Mouse (Mus musculus): ENCODE results near the gene Afmid. TPM values are rescaled to one million over a fixed set of nuclear protein-coding genes. Genes with fewer than 3 reads are reported as not detected.

The Afmid gene
- total RNA-seq (2021) = 1 to 10 TPM; 4.8 to 7.2 TPM
- long read RNA-seq, experiment 1, partial matches to known transcripts = 0 of 9 reads
- long read RNA-seq, experiment 1, other reads (novel, unspliced or antisense) = 9 of 9 reads
- long read RNA-seq, experiment 2, partial matches to known transcripts = 0 of 5 reads
- long read RNA-seq, experiment 2, other reads (novel, unspliced or antisense) = 5 of 5 reads

DNA sequence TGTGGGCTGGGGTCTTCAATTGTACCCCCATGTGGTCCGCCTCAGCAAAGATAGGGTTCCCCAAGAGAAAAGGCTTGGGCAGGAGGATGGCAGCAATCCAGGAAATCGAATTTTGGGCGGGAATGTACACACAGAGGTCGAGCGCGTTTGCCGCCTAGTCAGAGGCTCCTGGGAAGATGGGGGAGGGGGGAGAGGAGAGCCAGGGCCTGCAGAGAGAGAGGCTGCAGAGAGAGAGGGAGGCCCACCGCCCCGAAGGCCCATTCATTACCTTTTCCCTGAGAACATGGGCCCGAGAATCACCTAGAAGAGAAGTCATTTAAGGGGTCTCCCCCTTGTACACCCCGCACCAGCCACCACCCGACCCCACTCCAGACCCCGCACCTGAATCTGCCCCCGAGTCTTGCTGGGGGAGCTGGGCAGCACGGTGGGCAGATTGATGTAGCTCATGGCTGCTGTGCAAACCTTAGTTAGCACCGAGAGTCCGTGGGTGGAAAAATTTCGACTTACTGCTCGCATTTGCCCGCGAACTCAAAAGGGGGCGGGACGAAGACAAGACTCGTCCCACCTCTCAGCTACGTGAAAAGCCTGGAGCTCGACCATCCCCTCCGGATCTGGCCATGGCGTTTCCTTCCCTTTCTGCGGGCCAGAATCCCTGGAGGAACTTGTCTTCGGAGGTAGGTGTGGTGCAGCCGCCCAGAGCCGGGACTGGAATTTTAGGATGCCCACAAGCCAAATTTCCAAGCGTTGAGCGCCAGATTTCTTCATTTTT lies at the start of gene Afmid, which contains the start of gene Tk1:
Afmid (plus strand) TSS at position 592 of the 769 bp plus-strand sequence.
Tk1 (minus strand) TSS at position 760 of the 769 bp plus-strand sequence.
- TF ChIP-seq CTCF (conservative IDR thresholded peaks at IDR 0.05) = no peak
- Histone ChIP-seq H3K27ac (no peak within 1 kb of the TSS), H3K4me3 (peak within 1 kb of the TSS; percentile 28)
- DNase-seq (ENCODE audit: low spot score in 2 of 2) = no peak

- no peak for TF ChIP-seq CTCF (conservative IDR thresholded peaks at IDR 0.05)
- H3K27ac ChIP-seq = no peak overlapping the region
- no peak for DNase-seq (ENCODE audit: low spot score in 2 of 2)
- no peak overlapping the region for H3K4me3 ChIP-seq
Measured at GRCm38 (mm10) chr11:117776085-117776792, 49.5 kb upstream of the Afmid start.

- no peak overlapping the region for H3K4me3 ChIP-seq
- TF ChIP-seq CTCF (conservative IDR thresholded peaks at IDR 0.05) = no peak
- DNase-seq (ENCODE audit: low spot score in 2 of 2) = no peak
- no peak overlapping the region for H3K27ac ChIP-seq
Measured at GRCm38 (mm10) chr11:117777111-117777510, 48.6 kb upstream of the Afmid start.

DNA sequence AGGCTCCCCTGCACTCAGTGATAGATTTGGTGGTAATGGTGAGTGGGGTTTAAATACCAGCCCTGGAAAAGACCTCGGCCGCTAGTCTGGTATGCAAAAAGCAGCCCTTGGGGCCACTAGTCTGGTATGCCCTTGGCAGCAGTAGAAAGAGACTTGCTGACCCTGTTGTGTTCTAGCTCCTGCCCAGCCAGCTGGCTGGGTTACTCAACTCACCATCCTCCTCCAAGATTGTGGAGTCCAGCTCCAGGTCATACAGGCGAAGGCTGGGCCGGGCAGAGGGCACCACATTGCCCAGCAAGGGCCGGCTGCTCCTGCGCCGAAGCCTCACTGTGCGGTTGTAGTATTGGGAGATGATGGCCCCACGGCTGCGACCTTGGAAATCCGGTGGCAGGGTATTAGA lies 47.7 kb upstream of the Afmid start:
- Histone ChIP-seq H3K4me3 (no peak overlapping the region), H3K27ac (no peak overlapping the region; the same call in 1 of the 2 replicates)
- DNase-seq (ENCODE audit: low spot score in 2 of 2) = no peak
- TF ChIP-seq CTCF (conservative IDR thresholded peaks at IDR 0.05) = no peak

- no peak for DNase-seq (ENCODE audit: low spot score in 2 of 2)
- no peak for TF ChIP-seq CTCF (conservative IDR thresholded peaks at IDR 0.05)
- peak overlapping the region; percentile 50 for H3K4me3 ChIP-seq
- H3K27ac ChIP-seq = peak overlapping the region; percentile 89
Measured at GRCm38 (mm10) chr11:117778851-117779433, 46.8 kb upstream of the Afmid start.

DNA sequence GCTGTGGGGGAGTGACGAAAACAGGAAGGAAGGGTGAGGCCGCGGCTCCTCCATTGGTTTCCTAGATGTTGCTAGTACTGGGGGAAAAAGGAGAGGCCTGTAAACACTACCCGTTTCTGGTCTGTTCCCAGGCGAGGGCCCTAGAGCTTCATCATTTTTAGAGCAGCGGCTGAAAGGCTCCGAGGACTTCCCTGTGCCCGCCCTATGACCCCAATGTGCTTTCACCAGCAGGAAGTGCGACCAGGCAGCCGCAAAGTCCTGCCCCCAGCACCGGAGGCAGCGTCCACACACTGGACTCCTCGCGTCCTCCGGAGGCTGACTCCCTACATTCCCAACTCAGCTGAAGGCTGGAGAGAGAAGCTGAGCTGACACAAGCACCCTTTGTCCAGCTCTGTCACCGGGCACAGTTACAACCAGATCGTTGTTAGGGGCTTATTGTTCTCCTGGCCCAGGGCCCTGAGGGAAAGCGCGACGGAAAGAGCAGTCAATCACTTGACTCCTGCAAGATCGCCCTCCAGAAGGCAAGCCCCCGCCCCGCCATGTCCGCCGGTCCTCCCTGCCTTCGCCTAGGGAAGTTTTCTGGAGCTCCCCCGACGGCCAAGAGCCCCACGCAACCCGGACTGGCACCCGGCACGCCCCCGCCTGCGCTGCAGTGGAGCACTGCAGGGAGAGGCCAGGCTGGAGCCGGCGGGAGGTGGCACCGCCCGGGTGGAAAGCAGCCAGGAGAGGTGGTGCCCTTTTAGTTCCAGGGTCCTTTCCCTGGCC lies 46.1 kb upstream of the Afmid start:
- Histone ChIP-seq H3K27ac (peak overlapping the region; percentile 89), H3K4me3 (peak overlapping the region; percentile 50)
- TF ChIP-seq CTCF (conservative IDR thresholded peaks at IDR 0.05) = no peak
- no peak for DNase-seq (ENCODE audit: low spot score in 2 of 2)

DNA sequence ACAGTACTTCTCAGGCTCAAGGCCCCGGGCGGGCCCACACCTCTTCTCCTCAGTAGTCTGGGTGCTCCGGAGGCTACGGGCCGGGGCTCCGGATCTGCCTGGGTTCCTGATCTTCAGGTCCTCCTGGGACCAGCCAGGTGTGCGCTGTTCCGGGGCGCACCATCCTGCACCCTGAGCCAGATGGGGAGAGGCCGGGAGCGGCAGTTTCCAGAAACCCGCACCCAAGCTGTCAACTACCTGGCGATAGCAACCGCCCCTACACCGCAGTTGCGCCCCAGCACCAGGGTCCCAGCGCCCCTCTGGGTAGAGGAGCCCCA lies 45.6 kb upstream of the Afmid start:
- no peak for DNase-seq (ENCODE audit: low spot score in 2 of 2)
- TF ChIP-seq CTCF (conservative IDR thresholded peaks at IDR 0.05) = no peak
- Histone ChIP-seq H3K27ac (peak overlapping the region; percentile 89), H3K4me3 (peak overlapping the region; percentile 50)

- H3K27ac ChIP-seq = peak overlapping the region; percentile 89
- no peak for DNase-seq (ENCODE audit: low spot score in 2 of 2)
- peak overlapping the region; percentile 50 for H3K4me3 ChIP-seq
- TF ChIP-seq CTCF (conservative IDR thresholded peaks at IDR 0.05) = peak; percentile 26
Measured at GRCm38 (mm10) chr11:117780582-117781111, 45.1 kb upstream of the Afmid start.

GRCm38 (mm10) chr11:117781199-117781821 lies 44.4 kb upstream of the Afmid start:
- DNase-seq (ENCODE audit: low spot score in 2 of 2) = no peak
- H3K4me3 ChIP-seq = no peak overlapping the region; the same call in 1 of the 2 replicates
- H3K27ac ChIP-seq = peak overlapping the region; percentile 89; the same call in 1 of the 2 replicates
- no peak for TF ChIP-seq CTCF (conservative IDR thresholded peaks at IDR 0.05)

DNA sequence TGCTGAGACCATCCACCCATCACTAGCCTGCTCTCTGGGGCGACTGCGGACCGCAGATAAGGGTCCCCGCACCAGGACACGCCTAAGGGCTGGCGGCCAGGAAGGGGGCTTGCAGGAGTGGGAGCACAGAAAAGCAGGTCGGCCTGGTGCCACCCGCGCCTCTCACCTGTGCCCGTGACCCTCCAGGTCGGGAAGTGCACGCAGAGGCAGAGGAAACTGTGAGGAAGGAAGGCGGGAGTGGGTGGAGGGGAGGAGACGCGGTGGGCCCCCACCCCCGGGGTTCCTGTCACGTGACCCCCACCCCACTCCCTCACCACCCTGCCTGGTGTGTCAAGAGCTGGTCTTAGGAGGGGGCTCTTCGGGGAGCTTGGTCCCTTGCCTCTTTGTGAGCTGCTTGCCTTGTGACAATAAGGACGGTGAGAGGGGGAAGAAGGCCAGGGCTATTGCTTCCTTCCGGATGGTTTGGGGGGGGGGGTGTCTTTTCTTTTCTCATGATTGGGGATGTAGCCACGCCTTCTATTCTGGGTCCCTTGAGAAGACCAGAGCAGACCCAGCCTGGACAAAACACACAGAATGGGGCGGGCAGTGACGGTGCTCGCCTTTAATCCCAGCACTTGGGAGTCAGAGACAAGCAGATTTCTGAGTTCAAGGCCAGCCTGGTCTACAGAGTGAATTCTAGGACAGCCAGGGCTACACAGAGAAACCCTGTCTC lies 43.6 kb upstream of the Afmid start, which contains the start of the genes Tmc8 and Tmc6:
Tmc8 (plus strand) TSS at position 84 of the 712 bp plus-strand sequence.
Tmc6 (minus strand) TSS at position 206 of the 712 bp plus-strand sequence.
- no peak for TF ChIP-seq CTCF (conservative IDR thresholded peaks at IDR 0.05)
- Histone ChIP-seq H3K4me3 (peak within 1 kb of the TSS; percentile 50), H3K27ac (peak within 1 kb of the TSS; percentile 89)
- no peak for DNase-seq (ENCODE audit: low spot score in 2 of 2)

DNA sequence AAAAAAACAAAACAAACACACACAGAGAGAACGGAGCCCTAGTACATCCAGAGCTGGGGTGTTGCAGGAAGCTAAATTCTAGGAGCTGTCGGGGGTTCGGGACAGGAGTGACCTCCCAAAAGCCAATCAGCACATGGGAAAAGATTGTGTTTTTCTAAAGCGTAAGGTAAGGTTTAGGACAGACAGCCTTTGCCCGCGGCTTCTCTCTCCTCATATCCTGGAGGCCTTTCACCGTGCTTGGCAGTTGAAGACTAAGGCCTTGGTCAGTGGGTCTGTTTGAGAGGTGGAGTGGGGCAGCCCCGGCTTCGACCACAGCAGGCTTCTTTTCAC lies 43.1 kb upstream of the Afmid start:
- H3K4me3 ChIP-seq = peak overlapping the region; percentile 43
- DNase-seq (ENCODE audit: low spot score in 2 of 2) = no peak
- TF ChIP-seq CTCF (conservative IDR thresholded peaks at IDR 0.05) = no peak
- peak overlapping the region; percentile 52 for H3K27ac ChIP-seq

Measured in layer of hippocampus, adult 2 months (tissue).